Mouse (Mus musculus): Measurements from ENCODE around the gene Adarb1.

DNA sequence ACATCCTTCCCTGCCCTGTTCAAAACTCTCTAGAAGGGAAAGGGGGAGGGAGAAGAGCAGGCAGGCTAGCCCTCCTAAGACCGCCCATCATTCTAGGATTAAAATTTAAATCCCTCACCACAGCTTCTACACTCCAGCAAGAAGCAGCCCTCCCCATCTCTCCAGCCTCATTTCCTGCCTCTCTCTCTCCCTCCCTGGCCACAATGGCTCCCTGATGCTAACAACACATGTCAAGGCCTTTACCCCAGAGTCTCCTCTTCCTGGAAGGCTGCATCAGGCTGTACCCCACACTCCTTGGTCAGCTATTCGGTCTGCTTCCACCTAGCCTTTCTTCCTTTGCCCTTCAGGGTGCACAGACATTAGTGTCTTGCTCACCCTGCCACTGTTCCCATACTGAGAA lies 4.3 kb downstream of the Adarb1 start:
- no peak for TF ChIP-seq POLR2A (IDR thresholded peaks at IDR 0.05; ENCODE audit: low read depth, low read length)
- no peak for TF ChIP-seq CTCF (conservative IDR thresholded peaks at IDR 0.05; ENCODE audit: insufficient read depth, insufficient read length, low read depth, low read length)
